Mouse (Mus musculus) thymus, adult 2 months (tissue): ENCODE measurements around the gene Havcr2. TPM values are rescaled to one million over a fixed set of nuclear protein-coding genes. Genes with fewer than 3 reads are reported as not detected.

Experiments used
- DNase-seq: peaks from one replicate; pipeline ENCODE4 v3.0.0; 2021
- H3K27ac ChIP-seq: fragments of 200-500 bp; 2 replicates; pipeline ENCODE4 v1.5.1; 2012; ENCODE audit warnings: low read length, control low read depth; ENCODE audit not compliant: control insufficient read depth, insufficient read depth
- H3K27me3 ChIP-seq: fragments of 200-500 bp; 2 replicates; pipeline ENCODE4 v1.6.1; 2012; ENCODE audit warnings: mild to moderate bottlenecking, low read length, moderate library complexity, mixed read lengths; ENCODE audit not compliant: control insufficient read depth, insufficient read depth
- H3K36me3 ChIP-seq: fragments of 200-500 bp; 2 replicates; pipeline ENCODE4 v1.6.1; 2012; ENCODE audit warnings: mild to moderate bottlenecking, low read length, moderate library complexity; ENCODE audit not compliant: control insufficient read depth, insufficient read depth
- H3K4me1 ChIP-seq: fragments of 200-500 bp; replicated peaks from 2 replicates; pipeline ENCODE4 v1.6.1; 2012; ENCODE audit warnings: low read length; ENCODE audit not compliant: control insufficient read depth, insufficient read depth
- H3K4me3 ChIP-seq: fragments of 200-500 bp; 2 replicates; pipeline ENCODE4 v1.5.1; 2012; ENCODE audit warnings: mild to moderate bottlenecking, low read length, control low read depth, moderate library complexity; ENCODE audit not compliant: control insufficient read depth, insufficient read depth
- CTCF ChIP-seq: fragments of 200-500 bp; IDR thresholded peaks from 2 replicates; pipeline ENCODE4 v1.5.1; 2012; ENCODE audit warnings: mild to moderate bottlenecking, control low read depth, low read length, moderate library complexity, borderline replicate concordance; ENCODE audit not compliant: control insufficient read depth, poor library complexity, insufficient read depth; ENCODE audit errors: extremely low read depth
- POLR2A ChIP-seq: fragments of 200-500 bp; IDR thresholded peaks from 2 replicates; pipeline ENCODE4 v1.6.1; 2012; ENCODE audit warnings: mild to moderate bottlenecking, low read length, control low read depth, moderate library complexity; ENCODE audit not compliant: control insufficient read depth, poor library complexity, insufficient read depth; ENCODE audit errors: extremely low read depth
- WGBS: fragments of 180-500 bp; shearing (Covaris S2); methylation state at CpG from one replicate; pipeline ENCODE4 v1.1.7; 2018; 5-methylcytosine and 5-hydroxymethylcytosine counted together
- polyA plus RNA-seq: library from polyadenylated mRNA; depleted of rRNA; stranded (reverse); fragments of >200 nt; gene quantifications from 2 replicates; pipeline ENCODE4 v1.2.3, GENCODE M21; 2012

Gene Havcr2
- polyA plus RNA-seq, 1 experiment: 1.8 TPM

DNA sequence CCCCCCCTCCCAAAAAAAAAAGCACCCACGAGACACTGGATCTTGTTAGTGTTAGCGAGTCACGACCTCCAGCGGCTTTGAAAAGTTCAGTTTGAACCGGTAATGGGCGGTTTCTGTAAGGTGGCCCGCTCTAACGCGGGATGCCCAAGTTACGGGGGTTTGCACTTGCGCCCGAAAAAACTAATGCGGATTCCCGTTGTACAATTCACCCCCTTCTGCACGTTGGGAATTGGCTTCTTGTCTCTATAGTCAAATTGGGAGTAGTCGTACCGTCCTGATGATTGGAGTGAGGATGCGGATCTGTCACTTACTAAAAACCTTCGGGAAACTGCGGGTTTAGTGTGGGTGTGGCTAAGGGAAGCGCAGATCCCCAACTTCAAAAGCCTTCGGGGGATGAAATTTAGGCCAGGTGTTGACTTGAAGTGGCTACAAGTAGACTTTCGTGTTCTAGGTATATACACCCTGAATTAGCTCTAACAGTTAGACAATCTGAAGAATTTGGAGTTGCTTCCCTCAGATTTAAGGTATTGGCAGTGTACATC lies 17.2 kb upstream of the Havcr2 start:
- H3K27ac ChIP-seq: peak overlapping the region; percentile 70; the same call in 1 of the 2 replicates
- no peaks in the 10 kb centered on the region for H3K27me3 ChIP-seq
- peak; percentile 37 for DNase-seq
- peaks cover 10% of the 10 kb centered on the region; the same call in 1 of the 2 replicates for H3K36me3 ChIP-seq
- no peak for TF ChIP-seq CTCF
- TF ChIP-seq POLR2A: no peak
- peaks cover 5% of the 10 kb centered on the region for H3K4me1 ChIP-seq
- peak overlapping the region; percentile 94 for H3K4me3 ChIP-seq
- 1% methylated on average over 23 of the region's 23 CpGs for WGBS

DNA sequence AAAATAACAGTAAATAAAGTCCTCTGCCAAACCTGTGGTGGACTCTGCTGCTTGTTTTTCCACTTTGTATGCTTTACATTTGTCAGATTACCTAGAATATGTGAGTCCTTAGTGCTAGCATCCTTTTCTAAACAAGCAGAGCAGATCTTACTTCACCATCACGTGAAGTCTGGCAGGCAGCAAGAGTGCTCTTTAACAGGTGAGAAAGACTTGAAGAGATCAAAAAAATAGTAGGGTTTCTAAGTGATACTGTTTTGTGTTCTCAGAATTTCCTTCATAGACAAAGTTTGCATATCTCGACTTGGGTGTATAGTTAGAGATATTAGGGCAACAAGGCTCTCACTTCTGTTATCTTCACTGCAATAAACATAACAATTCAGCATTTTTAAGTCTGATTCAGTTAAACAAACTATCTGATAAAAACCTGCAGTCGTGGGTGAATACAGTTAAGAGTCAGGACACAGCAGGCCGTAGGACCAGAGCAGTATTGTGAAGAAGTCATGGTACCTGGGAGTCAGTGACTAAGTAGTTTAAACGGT lies 15.7 kb upstream of the Havcr2 start:
- H3K36me3 ChIP-seq: peaks cover 10% of the 10 kb centered on the region; the same call in 1 of the 2 replicates
- no peaks in the 10 kb centered on the region for H3K27me3 ChIP-seq
- H3K4me3 ChIP-seq: no peak overlapping the region
- no peak overlapping the region for H3K27ac ChIP-seq
- peaks cover 5% of the 10 kb centered on the region for H3K4me1 ChIP-seq
- no peak for TF ChIP-seq POLR2A
- no peak for TF ChIP-seq CTCF
- WGBS: 67% methylated on average over 5 of the region's 5 CpGs
- no peak for DNase-seq

DNA sequence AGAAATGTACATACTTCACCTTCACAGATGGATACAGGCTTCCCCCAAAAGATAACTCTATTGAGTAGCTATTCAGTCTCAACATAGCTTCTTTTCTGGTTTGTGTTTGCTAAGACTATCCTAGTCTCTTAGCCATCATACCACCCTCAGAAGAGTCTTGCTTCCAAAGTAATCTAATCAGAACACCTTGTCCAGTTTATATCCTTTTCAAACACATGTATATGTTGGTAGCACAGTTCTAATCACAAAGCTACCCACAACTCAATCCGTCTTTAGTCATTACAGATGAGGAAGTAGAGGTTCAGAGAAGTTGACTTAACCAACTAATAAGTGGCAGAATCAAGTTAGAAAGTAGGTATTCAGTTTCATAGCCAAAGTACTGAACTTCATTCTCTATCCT lies 13.0 kb upstream of the Havcr2 start:
- 62% methylated on average over 1 of the region's 1 CpGs for WGBS
- Histone ChIP-seq H3K36me3 (peaks cover 10% of the 10 kb centered on the region; the same call in 1 of the 2 replicates), H3K27me3 (no peaks in the 10 kb centered on the region), H3K27ac (no peak overlapping the region), H3K4me1 (peaks cover 5% of the 10 kb centered on the region), H3K4me3 (no peak overlapping the region)
- no peak for DNase-seq
- TF ChIP-seq CTCF (no peak), POLR2A (no peak)

DNA sequence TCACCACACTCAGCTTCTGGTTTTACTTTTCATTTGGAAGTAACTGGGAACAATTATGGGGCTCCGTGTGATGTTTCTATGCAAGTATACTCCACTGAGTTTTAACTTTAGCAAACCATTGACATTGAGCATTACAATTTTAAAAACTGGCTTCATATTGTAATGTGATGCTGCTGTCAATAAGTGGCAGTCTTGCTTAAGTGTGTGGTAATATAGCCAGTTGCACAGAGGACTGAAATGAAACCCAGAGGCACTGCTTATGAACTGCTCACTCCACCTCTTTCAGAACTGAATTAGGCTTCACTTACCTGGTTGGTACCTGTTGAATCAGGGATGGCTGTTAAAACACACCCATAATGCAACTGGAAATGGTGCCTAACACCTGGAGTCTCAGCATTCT lies 11.6 kb upstream of the Havcr2 start:
- Histone ChIP-seq H3K27me3 (no peaks in the 10 kb centered on the region), H3K4me1 (peaks cover 3% of the 10 kb centered on the region; the same call in 1 of the 2 replicates), H3K27ac (no peak overlapping the region), H3K36me3 (peaks cover 10% of the 10 kb centered on the region; the same call in 1 of the 2 replicates), H3K4me3 (no peak overlapping the region)
- whole genome bisulfite sequencing: 64% methylated on average over 1 of the region's 1 CpGs
- TF ChIP-seq POLR2A (no peak), CTCF (no peak)
- DNase-seq: no peak

DNA sequence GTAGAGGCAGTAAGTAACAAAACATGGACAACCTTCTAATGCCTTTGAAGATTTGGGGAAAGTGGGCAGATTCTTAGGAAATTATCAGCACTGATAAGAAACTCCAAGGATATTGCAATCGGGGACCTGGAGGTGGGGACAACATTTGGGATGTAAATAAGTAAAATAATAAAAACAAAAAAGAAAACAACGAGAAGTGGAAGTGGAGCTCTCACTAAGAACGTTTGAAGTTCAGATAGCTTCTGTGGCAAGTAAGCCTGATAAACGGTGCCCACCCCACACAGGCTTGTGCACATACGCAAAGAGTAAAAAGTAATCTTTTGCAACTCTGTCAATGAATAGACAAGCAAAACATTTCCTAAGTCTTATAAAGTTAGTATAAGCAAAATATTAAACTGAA lies 10.8 kb upstream of the Havcr2 start:
- H3K4me3 ChIP-seq: no peak overlapping the region
- H3K27me3 ChIP-seq: no peaks in the 10 kb centered on the region
- peaks cover 10% of the 10 kb centered on the region; the same call in 1 of the 2 replicates for H3K36me3 ChIP-seq
- TF ChIP-seq CTCF: no peak
- no peak for TF ChIP-seq POLR2A
- peaks cover 5% of the 10 kb centered on the region for H3K4me1 ChIP-seq
- no peak for DNase-seq
- 71% methylated on average over 5 of the region's 5 CpGs for WGBS
- H3K27ac ChIP-seq: no peak overlapping the region

DNA sequence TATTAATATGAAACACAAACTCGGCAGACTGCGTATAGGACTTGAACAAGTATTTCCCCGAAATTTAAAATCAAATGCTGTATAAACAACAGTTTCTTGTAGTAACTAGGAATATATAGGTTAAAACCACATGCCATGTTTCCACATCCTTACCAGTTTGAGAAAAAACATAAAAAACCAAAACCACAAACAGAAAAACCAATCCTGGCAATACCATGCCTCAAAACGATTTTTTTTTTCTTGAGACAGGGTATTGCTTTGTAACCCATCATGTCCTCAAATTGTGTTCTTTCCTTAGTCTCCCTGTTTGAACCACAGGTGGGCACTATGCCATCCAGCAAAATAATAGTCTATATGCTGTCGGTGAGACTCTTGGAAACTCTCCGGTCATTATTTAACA lies 8.6 kb upstream of the Havcr2 start:
- Histone ChIP-seq H3K4me1 (peaks cover 12% of the 10 kb centered on the region), H3K36me3 (0 out of 2 replicates have a peak, but pooled peaks cover 3% of the 10 kb centered on the region), H3K27ac (no peak overlapping the region), H3K27me3 (no peaks in the 10 kb centered on the region), H3K4me3 (no peak overlapping the region)
- 20% methylated on average over 6 of the region's 6 CpGs for WGBS
- no peak for DNase-seq
- no peak for TF ChIP-seq CTCF
- TF ChIP-seq POLR2A: no peak

DNA sequence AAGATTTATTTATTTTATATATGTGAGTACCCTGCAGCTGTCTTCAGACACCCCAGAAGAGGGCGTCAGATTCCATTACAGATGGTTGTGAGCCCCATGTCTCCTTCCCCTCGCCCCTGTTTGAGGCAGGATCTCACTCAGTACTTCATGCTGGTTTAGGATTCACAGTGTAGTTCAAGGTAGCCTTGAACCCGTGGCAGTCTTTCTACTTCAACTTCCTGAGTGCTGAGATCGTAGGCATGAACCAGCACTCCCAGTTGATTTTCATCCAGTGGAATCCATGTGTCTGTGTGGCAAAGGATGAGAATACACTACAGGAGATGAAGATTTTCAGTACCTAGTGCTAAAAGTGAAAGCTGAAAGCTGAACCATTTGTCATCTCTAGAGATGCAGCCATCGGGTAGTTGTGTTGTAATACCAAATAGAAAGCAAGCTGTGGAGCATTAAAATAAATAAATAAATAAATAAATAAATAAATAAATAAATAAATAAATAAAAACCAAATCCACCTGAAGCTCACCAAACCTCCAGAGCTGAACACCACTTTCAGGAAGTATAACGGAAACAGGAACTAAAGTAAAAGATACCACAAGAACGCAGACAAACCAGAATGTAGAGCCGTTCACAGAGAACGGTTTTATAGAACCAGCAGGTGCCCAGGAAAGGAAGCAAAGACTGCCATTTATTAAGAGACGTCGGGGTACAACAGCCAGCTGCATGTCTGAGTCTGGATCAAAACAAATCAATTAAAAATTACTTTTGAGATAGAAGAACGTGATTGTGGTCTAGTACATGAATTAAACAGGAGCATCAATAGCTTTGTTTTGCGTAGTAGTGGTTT lies 6.9 kb upstream of the Havcr2 start:
- H3K27me3 ChIP-seq: no peaks in the 10 kb centered on the region
- no peak overlapping the region for H3K4me3 ChIP-seq
- 5% methylated on average over 13 of the region's 13 CpGs for WGBS
- no peaks in the 10 kb centered on the region for H3K36me3 ChIP-seq
- peak overlapping the region; percentile 54 for H3K27ac ChIP-seq
- H3K4me1 ChIP-seq: peaks cover 12% of the 10 kb centered on the region
- TF ChIP-seq CTCF: no peak
- no peak for TF ChIP-seq POLR2A
- peak; percentile 35 for DNase-seq
